Comparison of ENCODE assay signal across 37 mouse cellular contexts in the genomic region with DNA sequence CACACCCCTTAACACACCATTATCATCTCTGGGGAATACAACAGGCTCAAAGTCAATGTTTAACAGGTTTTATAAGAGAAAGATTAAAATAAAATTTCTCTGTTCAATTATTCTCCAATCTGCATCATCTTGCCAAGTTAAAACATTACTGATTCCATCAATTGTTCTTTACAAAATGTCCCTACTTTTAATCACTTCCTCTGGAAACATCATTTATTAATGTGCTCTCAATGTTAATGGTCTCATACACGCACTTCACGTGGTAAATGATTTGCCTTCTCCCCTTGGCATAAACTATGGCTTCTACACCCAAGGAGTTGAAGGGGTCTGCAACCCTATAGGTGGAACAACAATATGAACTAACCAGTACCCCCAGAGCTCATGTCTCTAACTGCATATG. TPM values are rescaled to one million over a fixed set of nuclear protein-coding genes. Genes with fewer than 3 reads are reported as not detected.
"Had no signal": no experiment of that assay in that cellular context is flagged by ENCODE, and none has a peak within 500 bp of the region (broad histone marks: within the 10 kb centered on the region; RNA-seq: fewer than 3 reads in every experiment).

No protein-coding gene starts in this region.

- H3K27ac ChIP-seq: limb, embryonic 10.5 days; limb, embryonic 12.5 days; limb, embryonic 13.5 days; limb, embryonic 15.5 days; liver, embryonic 12.5 days; liver, embryonic 13.5 days; liver, embryonic 14.5 days; liver, embryonic 15.5 days; lung, embryonic 15.5 days; macrophage; midbrain, embryonic 10.5 days; midbrain, embryonic 12.5 days; midbrain, embryonic 13.5 days; midbrain, embryonic 15.5 days; neural tube, embryonic 12.5 days had no signal

- H3K4me1 ChIP-seq: limb, embryonic 10.5 days; limb, embryonic 12.5 days; limb, embryonic 13.5 days; limb, embryonic 15.5 days; liver, embryonic 12.5 days; liver, embryonic 13.5 days; liver, embryonic 15.5 days; lung, embryonic 15.5 days; megakaryocyte, embryonic 14.5 days; midbrain, embryonic 10.5 days; midbrain, embryonic 12.5 days; midbrain, embryonic 13.5 days; midbrain, embryonic 15.5 days; neural tube, embryonic 12.5 days had no signal

- H3K4me3 ChIP-seq: limb, embryonic 10.5 days; limb, embryonic 12.5 days; limb, embryonic 13.5 days; limb, embryonic 15.5 days; liver, embryonic 12.5 days; liver, embryonic 13.5 days; liver, embryonic 15.5 days; lung, embryonic 15.5 days; megakaryocyte, embryonic 14.5 days; midbrain, embryonic 10.5 days; midbrain, embryonic 12.5 days; midbrain, embryonic 13.5 days; midbrain, embryonic 15.5 days; myocyte; neural tube, embryonic 12.5 days had no signal

- DNase-seq: left cerebral cortex, postnatal 4 days; liver; liver, embryonic 13.5 days; liver, postnatal 0 days; lung, adult 18-20 months; lung, adult 2 months; lung, embryonic 14.5 days; lung, postnatal 10 days; lung, postnatal 14 days; lung, postnatal 36 days; lung, postnatal 4 days; midbrain, embryonic 14.5 days had no signal

- H3K27me3 ChIP-seq: limb, embryonic 12.5 days; limb, embryonic 13.5 days; limb, embryonic 15.5 days; liver, embryonic 12.5 days; liver, embryonic 13.5 days; liver, embryonic 15.5 days; lung, embryonic 15.5 days; megakaryocyte, embryonic 14.5 days; midbrain, embryonic 12.5 days; midbrain, embryonic 13.5 days; midbrain, embryonic 15.5 days; neural tube, embryonic 12.5 days had no signal

- H3K36me3 ChIP-seq: limb, embryonic 10.5 days; limb, embryonic 12.5 days; limb, embryonic 13.5 days; limb, embryonic 15.5 days; liver, embryonic 12.5 days; liver, embryonic 13.5 days; liver, embryonic 15.5 days; lung, embryonic 15.5 days; midbrain, embryonic 10.5 days; midbrain, embryonic 12.5 days; midbrain, embryonic 13.5 days; midbrain, embryonic 15.5 days; neural tube, embryonic 12.5 days had no signal

RNA-seq across cellular contexts. Expression of gene Cyp2j13, which starts 17.2 kb away (rescaled TPM):
- polyA plus RNA-seq: limb, embryonic 10.5 days; limb, embryonic 15.5 days; liver, adult 2 months; liver, embryonic 11.5 days; liver, embryonic 12.5 days; liver, embryonic 13.5 days; liver, embryonic 14.5 days; liver, embryonic 15.5 days; liver, embryonic 16.5 days; liver, postnatal 0 days; lung, adult 2 months; lung, embryonic 14.5 days; lung, embryonic 15.5 days; lung, embryonic 16.5 days; lung, postnatal 0 days; macrophage; midbrain, embryonic 11.5 days; midbrain, embryonic 12.5 days; midbrain, embryonic 13.5 days; midbrain, embryonic 14.5 days; midbrain, embryonic 15.5 days; midbrain, embryonic 16.5 days; midbrain, postnatal 0 days; myocyte; neural tube, embryonic 11.5 days; neural tube, embryonic 12.5 days had no signal
